Mouse (Mus musculus) liver, embryonic 12.5 days (tissue): ENCODE results near the gene Ckap2. TPM values are rescaled to one million over a fixed set of nuclear protein-coding genes. Genes with fewer than 3 reads are reported as not detected.
A peak's percentile ranks its signal among the peaks of the same experiment; 100 is the strongest.

Experiments used
- ATAC-seq: fragments of 200-750 bp; cut with Nextera tagmentation; 2 replicates; pipeline ENCODE4 v1.8.0; 2017; ENCODE audit warnings: moderate number of reproducible peaks, mild to moderate bottlenecking, moderate library complexity
- H3K27ac ChIP-seq: fragments of 300-500 bp; sonication (generic); 2 replicates; pipeline ENCODE4 v1.5.1; 2016; ENCODE audit warnings: mild to moderate bottlenecking
- H3K27me3 ChIP-seq: fragments of 300-500 bp; sonication (generic); replicated peaks from 2 replicates; pipeline ENCODE4 v1.6.1; 2016; ENCODE audit warnings: mild to moderate bottlenecking, moderate library complexity
- H3K36me3 ChIP-seq: fragments of 300-500 bp; sonication (generic); 2 replicates; pipeline ENCODE4 v1.6.1; 2016; ENCODE audit warnings: mild to moderate bottlenecking, moderate library complexity
- H3K4me1 ChIP-seq: fragments of 300-500 bp; sonication (generic); 2 replicates; pipeline ENCODE4 v1.6.1; 2016
- H3K4me2 ChIP-seq: fragments of 300-500 bp; sonication (generic); 2 replicates; pipeline ENCODE4 v1.6.1; 2016; ENCODE audit warnings: mild to moderate bottlenecking, moderate library complexity
- H3K4me3 ChIP-seq: fragments of 300-500 bp; sonication (generic); 2 replicates; pipeline ENCODE4 v1.5.1; 2016; ENCODE audit warnings: mild to moderate bottlenecking, moderate library complexity
- H3K9ac ChIP-seq: fragments of 300-500 bp; sonication (generic); 2 replicates; pipeline ENCODE4 v1.6.1; 2016; ENCODE audit warnings: mild to moderate bottlenecking, moderate library complexity
- H3K9me3 ChIP-seq: fragments of 300-500 bp; sonication (generic); replicated peaks from 2 replicates; pipeline ENCODE4 v1.6.1; 2016; ENCODE audit warnings: mild to moderate bottlenecking, moderate library complexity
- WGBS: fragments of 180-500 bp; shearing (Covaris S2); methylation state at CpG from one replicate; pipeline ENCODE4 v1.1.7; 2016; ENCODE audit not compliant: insufficient replicate concordance; 5-methylcytosine and 5-hydroxymethylcytosine counted together
- polyA plus RNA-seq: library from polyadenylated mRNA; unstranded; fragments of >200 nt; fragmentation: Nextera tagmentation; extraction: Ambion mirVana; gene quantifications from 2 replicates; pipeline ENCODE4 v1.2.1, GENCODE M21; 2016

The Ckap2 gene
- polyA plus RNA-seq = 27.3 and 28.4 TPM in 2 replicates

- WGBS = 2% methylated on average over 63 of the region's 63 CpGs
- Histone ChIP-seq H3K4me1 (peaks cover 23% of the 10 kb centered on the region), H3K27ac (peak within 1 kb of the TSS; percentile 94), H3K27me3 (peaks cover 6% of the 10 kb centered on the region), H3K9ac (peak within 1 kb of the TSS; percentile 86), H3K9me3 (no peaks in the 10 kb centered on the region), H3K4me2 (peak within 1 kb of the TSS; percentile 85), H3K4me3 (peak within 1 kb of the TSS; percentile 84), H3K36me3 (no peaks in the 10 kb centered on the region)
- peak; percentile 94 for ATAC-seq
These were observed at the start of gene Ckap2 for GRCm38 (mm10) chr8:22185431-22186397. TSS of gene Ckap2 (minus strand) at chr8:22185819.

- Histone ChIP-seq H3K9ac (no peak overlapping the region), H3K27me3 (peaks cover 37% of the 10 kb centered on the region), H3K9me3 (no peaks in the 10 kb centered on the region), H3K27ac (no peak overlapping the region), H3K4me2 (peak overlapping the region; percentile 67; the same call in 1 of the 2 replicates), H3K36me3 (no peaks in the 10 kb centered on the region), H3K4me3 (peak overlapping the region; percentile 4; the same call in 1 of the 2 replicates), H3K4me1 (peaks cover 7% of the 10 kb centered on the region; the same call in 1 of the 2 replicates)
- 17% methylated on average over 7 of the region's 7 CpGs for WGBS
- ATAC-seq = no peak
These were observed 43.0 kb upstream of the Ckap2 start for GRCm38 (mm10) chr8:22228621-22229020.

DNA sequence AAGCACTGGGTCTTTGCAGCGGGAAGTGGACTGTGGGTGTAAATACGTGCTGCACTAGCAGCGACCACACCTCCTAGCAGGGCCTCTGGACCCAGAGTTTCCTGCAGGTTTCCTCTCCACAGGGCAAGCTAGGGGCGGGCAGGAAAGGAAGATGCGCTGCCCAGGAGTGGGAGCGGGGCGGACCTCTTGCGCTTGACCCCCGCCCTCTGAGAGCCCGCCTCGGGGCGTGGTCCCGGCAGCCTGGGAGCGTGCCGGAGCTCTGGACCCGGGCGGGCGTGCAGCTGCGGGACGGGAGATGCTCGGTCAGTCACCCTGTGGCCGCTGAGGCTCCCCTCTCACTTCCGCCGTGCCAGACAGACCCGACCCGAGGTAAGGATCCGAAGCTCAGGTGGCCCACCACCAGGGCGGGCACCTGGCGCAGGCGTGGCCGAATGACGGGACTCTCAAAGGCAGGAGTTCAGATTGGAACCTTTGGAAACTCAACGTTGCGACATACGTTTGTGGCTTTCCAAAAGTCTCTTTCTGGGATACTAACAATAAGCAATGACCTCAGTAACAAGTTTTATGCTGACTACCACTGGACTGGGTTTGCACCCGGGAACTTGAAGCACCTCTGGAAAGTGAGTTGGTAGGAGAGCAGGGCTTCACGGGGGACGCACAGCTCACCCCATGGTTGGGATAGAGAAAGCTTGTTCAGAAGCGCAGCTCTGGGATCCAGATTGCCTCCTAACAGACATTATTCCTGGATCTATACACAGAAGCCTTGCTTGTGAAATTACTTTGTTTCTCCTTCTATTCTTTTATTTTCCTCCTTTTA lies 41.6 kb upstream of the Ckap2 start, which contains the start of gene Thsd1:
TSS of gene Thsd1 (plus strand) at position 253 of the 817 bp plus-strand sequence.
- Histone ChIP-seq H3K27ac (no peak within 1 kb of the TSS), H3K4me2 (peak within 1 kb of the TSS; percentile 67), H3K9ac (no peak within 1 kb of the TSS), H3K27me3 (peaks cover 37% of the 10 kb centered on the region), H3K4me3 (peak within 1 kb of the TSS; percentile 53), H3K4me1 (peaks cover 7% of the 10 kb centered on the region; the same call in 1 of the 2 replicates), H3K36me3 (peaks cover 2% of the 10 kb centered on the region; the same call in 1 of the 2 replicates), H3K9me3 (no peaks in the 10 kb centered on the region)
- ATAC-seq = peak; percentile 77
- WGBS = under 1% methylated on average over 39 of the region's 39 CpGs

DNA sequence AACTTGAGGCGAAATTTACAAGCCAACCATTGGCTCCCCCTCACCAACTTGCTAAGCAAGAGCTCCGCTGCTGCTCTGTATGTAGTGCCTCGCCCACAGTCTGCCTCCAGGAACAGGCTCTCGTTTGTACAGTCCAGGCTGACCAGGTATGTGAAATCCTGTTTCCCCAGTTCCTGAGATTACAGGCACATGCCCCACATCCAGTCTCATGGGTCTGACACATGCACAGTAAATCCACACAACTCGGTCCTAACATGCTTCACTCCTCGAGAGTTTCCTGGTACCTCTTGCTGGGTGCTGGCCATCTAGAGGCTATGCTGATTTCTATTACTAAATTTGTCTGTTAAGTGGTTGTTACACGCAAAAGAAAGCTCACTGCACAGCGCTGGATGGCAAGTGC lies 40.7 kb upstream of the Ckap2 start:
- Histone ChIP-seq H3K27me3 (peaks cover 37% of the 10 kb centered on the region), H3K36me3 (peaks cover 3% of the 10 kb centered on the region; the same call in 1 of the 2 replicates), H3K4me3 (no peak overlapping the region), H3K9ac (no peak overlapping the region), H3K9me3 (no peaks in the 10 kb centered on the region), H3K4me2 (no peak overlapping the region), H3K27ac (no peak overlapping the region), H3K4me1 (peaks cover 7% of the 10 kb centered on the region; the same call in 1 of the 2 replicates)
- no peak for ATAC-seq
- WGBS = 42% methylated on average over 8 of the region's 8 CpGs

- H3K4me2 ChIP-seq = no peak overlapping the region
- H3K4me1 ChIP-seq = 0 out of 2 replicates have a peak, but pooled peaks cover under 1% of the 10 kb centered on the region
- H3K4me3 ChIP-seq = no peak overlapping the region
- ATAC-seq = no peak
- H3K36me3 ChIP-seq = peaks cover 66% of the 10 kb centered on the region
- 87% methylated on average over 10 of the region's 10 CpGs for WGBS
- no peaks in the 10 kb centered on the region for H3K9me3 ChIP-seq
- H3K9ac ChIP-seq = no peak overlapping the region
- no peak overlapping the region for H3K27ac ChIP-seq
- no peaks in the 10 kb centered on the region for H3K27me3 ChIP-seq
These were observed 29.2 kb upstream of the Ckap2 start for GRCm38 (mm10) chr8:22214826-22215225.

DNA sequence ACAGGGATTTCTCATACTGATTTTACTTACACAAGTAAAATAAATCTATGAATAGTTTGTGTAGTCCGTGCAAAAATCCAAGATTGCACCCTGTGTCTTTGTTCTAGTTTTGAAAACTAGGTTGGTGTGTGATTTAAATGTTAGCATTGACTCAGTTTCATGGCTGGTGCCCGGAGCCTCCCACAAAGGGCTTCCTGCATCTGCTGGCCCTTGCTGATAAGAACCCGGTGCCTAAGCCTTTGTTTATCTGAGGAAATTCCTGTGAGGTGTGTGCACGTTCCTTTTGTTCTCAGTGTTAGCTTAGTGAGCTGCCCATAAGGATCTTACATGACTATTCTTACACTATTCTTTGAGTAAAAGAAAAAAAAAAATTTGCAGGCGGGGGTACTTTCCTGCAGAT lies 23.4 kb upstream of the Ckap2 start:
- Histone ChIP-seq H3K27me3 (no peaks in the 10 kb centered on the region), H3K4me1 (peaks cover 22% of the 10 kb centered on the region), H3K36me3 (peaks cover 40% of the 10 kb centered on the region), H3K9me3 (no peaks in the 10 kb centered on the region), H3K4me3 (no peak overlapping the region), H3K4me2 (peak overlapping the region; percentile 22; the same call in 1 of the 2 replicates), H3K27ac (peak overlapping the region; percentile 30; the same call in 1 of the 2 replicates), H3K9ac (no peak overlapping the region)
- 4% methylated on average over 5 of the region's 5 CpGs for WGBS
- ATAC-seq = peak; percentile 81

GRCm38 (mm10) chr8:22207535-22207934 lies 21.9 kb upstream of the Ckap2 start:
- Histone ChIP-seq H3K4me3 (no peak overlapping the region), H3K9me3 (no peaks in the 10 kb centered on the region), H3K27me3 (no peaks in the 10 kb centered on the region), H3K36me3 (peaks cover 36% of the 10 kb centered on the region), H3K27ac (no peak overlapping the region), H3K4me1 (peaks cover 22% of the 10 kb centered on the region), H3K9ac (no peak overlapping the region), H3K4me2 (no peak overlapping the region)
- WGBS = 48% methylated on average over 4 of the region's 4 CpGs
- ATAC-seq = no peak

GRCm38 (mm10) chr8:22199481-22199880 lies 13.9 kb upstream of the Ckap2 start:
- Histone ChIP-seq H3K36me3 (peaks cover 36% of the 10 kb centered on the region), H3K9me3 (no peaks in the 10 kb centered on the region), H3K4me2 (no peak overlapping the region), H3K27me3 (no peaks in the 10 kb centered on the region), H3K9ac (no peak overlapping the region), H3K4me1 (peaks cover 3% of the 10 kb centered on the region), H3K4me3 (no peak overlapping the region), H3K27ac (no peak overlapping the region)
- no peak for ATAC-seq
- WGBS = 88% methylated on average over 8 of the region's 8 CpGs

GRCm38 (mm10) chr8:22197914-22198313 lies 12.3 kb upstream of the Ckap2 start:
- 89% methylated on average over 6 of the region's 6 CpGs for WGBS
- no peak for ATAC-seq
- no peak overlapping the region for H3K9ac ChIP-seq

GRCm38 (mm10) chr8:22193432-22194010 lies 7.9 kb upstream of the Ckap2 start:
- 10% methylated on average over 12 of the region's 12 CpGs for WGBS

More at GRCm38 (mm10) chr8:22197914-22198313, 12.3 kb upstream of the Ckap2 start:
- Histone ChIP-seq H3K27me3 (no peaks in the 10 kb centered on the region), H3K27ac (no peak overlapping the region), H3K4me3 (no peak overlapping the region), H3K4me1 (peaks cover 14% of the 10 kb centered on the region), H3K9me3 (no peaks in the 10 kb centered on the region), H3K4me2 (no peak overlapping the region), H3K36me3 (peaks cover 36% of the 10 kb centered on the region)

More at GRCm38 (mm10) chr8:22193432-22194010, 7.9 kb upstream of the Ckap2 start:
- H3K4me3 ChIP-seq = peak overlapping the region; percentile 80
- peak overlapping the region; percentile 88 for H3K9ac ChIP-seq
- peaks cover under 1% of the 10 kb centered on the region for H3K27me3 ChIP-seq
- H3K4me1 ChIP-seq = peaks cover 21% of the 10 kb centered on the region
- H3K4me2 ChIP-seq = peak overlapping the region; percentile 82
- 0 out of 2 replicates have a peak, but pooled peaks have one; percentile 25 for ATAC-seq
- peaks cover 8% of the 10 kb centered on the region; the same call in 1 of the 2 replicates for H3K36me3 ChIP-seq
- H3K9me3 ChIP-seq = no peaks in the 10 kb centered on the region
- H3K27ac ChIP-seq = peak overlapping the region; percentile 90
